Mouse (Mus musculus) liver (tissue): ENCODE data around the gene Ptn.
"Not testable (repeated sequence)": the region's sequence is repeated elsewhere in the genome, so short reads cannot be mapped to it uniquely, and the experiment has no call there.

Source experiments
- DNase-seq: peaks from one replicate; pipeline ENCODE4 v3.0.0-alpha.2; 2020; ENCODE audit warnings: mixed read lengths

The Ptn gene

DNA sequence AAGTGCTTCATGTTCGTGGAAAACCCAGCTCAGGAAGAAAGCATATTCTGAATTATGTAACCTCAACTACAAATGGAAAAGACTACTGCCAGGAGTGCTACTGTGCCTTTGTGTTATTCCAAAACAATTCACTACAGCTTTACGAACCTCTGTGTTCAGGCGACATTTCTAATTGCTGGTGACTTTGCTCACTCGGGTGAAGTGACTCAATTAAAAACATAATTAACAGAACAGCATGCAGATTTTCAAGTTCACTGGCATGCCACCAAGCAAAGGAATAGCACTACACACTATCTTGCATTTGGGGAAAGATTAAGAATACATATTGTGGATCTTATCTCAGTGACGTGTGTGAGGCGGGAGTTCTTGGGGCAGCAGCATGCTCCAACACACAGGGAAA, 57.1 kb downstream of the Ptn start:
- DNase-seq: no peak

DNA sequence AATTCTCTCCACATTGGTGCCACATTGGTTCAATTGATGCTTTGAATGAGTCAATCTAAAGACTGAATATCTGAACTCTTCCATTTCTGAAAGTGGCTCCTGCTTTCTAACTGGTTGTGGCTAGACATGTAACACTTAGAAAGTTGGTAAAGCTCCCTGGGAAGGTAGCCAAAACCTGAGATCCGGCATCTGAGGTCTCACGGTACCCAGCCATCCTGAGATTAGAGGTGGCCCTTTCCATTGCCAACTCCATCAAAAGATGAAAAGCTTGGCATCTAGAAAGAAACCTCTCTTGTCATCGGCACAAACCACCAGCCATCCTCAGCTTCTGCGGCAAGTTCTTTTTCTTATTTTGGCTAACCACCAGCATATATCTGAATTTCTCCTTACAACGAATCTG, 70.2 kb downstream of the Ptn start:
- no peak for DNase-seq

DNA sequence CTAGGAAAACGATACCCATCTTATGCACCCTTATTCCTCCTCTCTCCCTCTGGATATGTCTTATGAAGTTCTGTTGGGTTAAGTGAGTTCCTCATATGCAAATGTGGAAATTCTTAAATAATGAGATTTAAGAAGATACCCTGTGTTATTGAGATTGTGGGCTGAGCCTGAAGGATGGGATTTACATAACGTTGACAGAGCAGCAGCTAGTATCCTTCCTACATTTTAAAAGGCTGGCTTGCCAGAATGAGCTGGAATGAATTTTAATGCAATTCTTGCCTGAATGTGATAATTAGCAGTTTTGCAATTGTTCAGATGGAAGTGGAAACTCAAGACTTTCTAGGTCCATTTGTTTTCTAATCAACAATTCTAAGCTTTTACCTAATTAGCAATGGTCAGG, 73.3 kb downstream of the Ptn start:
- DNase-seq: no peak

DNA sequence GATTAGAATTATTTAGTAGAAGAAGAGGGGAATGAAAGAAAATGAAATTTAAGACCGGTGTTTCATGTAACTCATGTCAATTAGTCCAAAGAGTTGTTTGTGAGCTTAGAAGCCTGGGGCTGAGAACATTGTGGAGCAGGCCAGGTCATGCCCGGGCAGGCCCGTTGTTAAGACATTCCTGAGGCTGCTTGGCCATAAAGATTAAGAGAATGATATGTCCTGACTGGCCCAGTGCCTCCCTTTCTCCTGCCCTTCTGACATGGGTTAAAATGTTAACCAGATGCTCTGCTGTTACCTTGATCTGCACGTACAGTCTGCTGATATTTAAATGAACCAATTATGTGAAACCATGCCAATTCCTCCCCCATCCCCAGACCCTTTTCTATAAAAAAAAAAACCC, 74.4 kb downstream of the Ptn start:
- DNase-seq: not testable (repeated sequence)

DNA sequence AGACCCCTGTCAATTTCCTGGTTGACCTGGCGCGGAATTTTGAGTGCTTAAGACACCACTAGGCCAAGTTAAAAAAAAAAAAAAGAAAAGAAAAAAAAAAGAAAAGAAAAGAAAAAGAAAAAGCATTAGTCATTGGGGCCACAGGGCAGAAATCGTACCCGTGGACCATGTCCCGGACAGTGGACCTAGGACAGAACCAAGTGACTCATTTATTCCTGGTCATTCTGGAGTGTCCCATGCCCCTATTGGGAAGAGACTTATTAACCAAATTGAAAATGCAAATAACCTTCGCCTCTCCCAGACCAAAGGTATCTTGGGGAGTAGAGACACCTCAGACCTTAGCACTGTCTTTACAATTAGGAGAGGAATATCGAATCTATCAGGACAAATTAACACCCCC, 80.2 kb downstream of the Ptn start:
- DNase-seq: not testable (repeated sequence)

DNA sequence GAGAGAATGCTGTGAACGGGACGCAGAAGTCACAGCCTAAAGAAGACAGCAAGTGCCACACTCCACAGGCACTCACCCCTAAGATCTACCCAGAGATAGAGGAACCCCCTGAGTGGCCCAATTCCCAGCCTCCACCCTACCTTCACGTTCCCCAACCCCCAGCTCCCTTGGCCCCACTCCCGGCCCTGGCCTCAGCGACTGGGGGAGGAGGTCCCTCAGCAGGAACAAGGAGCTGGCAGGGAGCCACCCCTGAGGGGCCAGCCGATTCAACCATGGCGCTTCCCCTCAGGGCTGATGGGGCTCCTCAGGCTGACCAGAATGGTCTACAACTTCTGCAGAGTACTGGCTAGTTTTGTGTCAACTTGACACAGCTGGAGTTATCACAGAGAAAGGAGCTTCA, 81.9 kb downstream of the Ptn start:
- peak; percentile 12 for DNase-seq

DNA sequence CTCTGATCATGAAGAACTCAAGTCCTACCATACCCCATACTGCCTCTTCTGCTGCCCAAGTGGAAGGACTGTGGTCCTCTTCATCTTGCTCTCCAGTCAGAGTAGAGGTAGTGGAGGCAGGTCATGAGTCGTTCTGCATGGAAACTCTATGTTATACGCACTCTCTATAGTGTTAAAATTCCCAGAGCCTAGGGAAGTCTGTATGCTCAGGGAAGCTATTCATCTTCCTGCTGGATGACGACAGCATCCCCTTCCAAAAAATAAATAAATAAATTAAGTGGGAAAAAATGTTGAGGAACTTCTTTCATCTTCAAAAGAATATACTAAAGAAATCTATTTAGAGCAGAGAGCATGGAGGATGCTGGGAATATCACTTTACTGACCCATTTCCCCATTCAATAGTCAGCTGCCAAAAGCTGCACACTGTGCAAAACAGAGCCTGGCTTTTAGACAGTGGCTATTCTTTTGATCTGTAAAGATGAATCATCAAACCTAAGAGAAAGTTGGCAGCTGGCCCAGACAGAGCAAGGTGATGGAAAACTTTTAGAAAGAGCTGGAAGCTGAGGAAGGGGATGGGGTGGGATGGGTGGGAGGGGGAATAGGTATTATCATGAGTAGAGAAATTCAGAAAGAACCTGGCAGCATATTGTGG, 84.4 kb downstream of the Ptn start:
- peak; percentile 15 for DNase-seq

DNA sequence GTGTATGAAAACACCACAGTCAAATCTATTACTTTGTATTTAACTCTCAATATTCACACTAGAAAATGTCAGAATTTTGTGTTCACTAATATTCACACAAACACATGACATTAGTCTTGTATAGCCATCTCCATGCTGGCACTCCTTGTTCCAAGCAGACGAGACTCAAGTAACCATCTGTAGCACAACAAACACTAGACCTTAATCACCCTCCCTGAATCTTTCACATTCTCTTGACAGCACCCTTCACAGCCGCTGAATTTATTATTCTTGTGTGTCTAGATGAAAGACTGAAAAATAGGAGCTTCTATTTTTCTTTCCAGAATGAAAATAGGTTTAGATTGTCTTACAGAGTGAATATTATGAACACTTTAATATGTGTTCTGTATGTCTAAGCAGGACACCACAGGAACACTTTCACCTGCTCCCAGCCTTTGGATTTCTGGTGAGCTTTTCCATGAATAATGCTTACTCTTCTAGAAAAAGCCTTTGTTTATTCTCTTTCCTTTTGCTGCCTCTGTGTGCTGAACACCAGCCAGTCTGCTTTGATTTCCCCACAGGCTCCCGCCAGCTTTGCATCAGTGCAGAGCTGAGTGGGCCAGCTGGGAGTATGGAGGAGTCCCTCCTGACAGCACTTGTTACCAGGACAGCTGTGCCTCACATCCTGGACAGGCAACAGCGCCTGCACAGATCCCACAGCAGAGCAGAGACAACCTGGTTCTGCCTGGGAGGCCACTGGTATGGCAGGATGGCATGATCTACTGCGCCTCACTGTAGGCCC, 87.1 kb downstream of the Ptn start:
- no peak for DNase-seq

DNA sequence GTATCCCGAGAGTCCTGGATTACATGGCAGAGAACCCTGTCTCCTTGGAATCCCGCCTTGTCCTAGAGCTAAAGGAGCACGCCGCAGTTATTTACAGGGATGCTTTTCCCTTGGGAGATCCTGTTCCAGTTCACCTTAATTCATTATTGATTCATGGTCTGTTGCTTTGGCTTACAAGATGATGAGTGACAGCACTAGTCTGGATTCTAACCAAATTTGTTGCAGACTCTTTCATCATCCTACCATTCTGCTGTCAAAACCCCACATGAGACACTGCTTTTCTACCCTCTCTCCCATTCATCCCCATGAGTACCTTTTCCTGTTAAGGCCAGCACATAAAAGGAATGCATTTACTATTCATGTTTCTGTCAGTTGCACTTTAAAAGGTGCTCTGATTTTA, 96.7 kb downstream of the Ptn start:
- no peak for DNase-seq

DNA sequence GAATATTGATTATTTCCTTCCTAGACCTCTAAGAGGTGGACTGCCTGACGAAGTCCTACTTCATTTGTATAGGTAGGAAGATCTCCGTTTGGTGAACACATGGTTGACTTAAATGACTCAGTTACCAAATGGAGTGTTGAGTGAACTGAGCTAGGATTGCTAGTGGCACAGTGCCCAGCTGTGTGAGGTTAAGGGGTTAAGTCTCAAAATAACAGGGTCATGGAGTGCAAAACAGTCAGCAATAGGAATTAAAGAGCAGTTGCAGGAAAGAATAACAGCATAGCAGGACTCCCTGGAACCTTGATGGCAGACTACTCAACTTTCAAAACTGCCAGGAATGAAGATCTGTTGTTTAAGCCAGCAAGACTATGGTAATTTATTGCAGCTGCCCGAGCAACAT, 114.5 kb downstream of the Ptn start:
- no peak for DNase-seq

DNA sequence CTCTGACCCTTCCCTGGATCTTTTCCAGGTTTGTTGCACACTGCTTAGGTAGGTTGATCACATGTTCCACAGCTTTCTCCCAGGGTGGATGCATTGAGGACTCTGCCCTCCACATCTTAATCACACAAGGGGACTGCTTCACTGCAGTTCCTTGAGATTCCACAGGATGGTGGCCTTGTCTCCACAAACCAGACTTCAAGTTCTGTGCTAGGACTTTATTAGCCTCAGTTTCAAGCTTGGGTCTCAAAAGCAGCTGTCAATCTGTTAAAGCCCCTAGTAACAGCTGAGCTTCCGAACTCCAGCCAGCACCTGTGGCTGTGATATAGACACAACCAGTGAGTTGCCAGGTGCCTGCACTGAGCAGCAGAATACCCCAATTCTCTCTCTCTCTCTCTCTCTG, 118.5 kb downstream of the Ptn start:
- peak; percentile 3 for DNase-seq

DNA sequence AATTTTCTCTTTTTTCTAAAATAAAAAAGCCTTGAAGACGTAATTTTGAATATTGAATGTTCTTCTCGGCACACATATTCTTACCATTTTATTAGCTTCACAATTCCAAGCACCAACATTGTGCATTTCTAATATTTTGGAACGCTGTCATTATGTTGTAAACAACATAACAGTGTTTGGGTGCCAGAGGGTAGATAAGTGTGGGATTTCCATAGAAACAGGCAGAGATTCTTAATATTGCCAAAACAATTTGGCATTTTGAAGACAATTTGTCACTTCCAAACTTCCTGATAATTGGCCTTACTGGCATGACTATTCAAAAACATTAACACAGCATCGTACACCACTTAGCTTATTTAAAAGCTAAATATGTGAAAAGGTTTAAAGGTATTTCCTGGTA, 119.1 kb downstream of the Ptn start:
- no peak for DNase-seq

DNA sequence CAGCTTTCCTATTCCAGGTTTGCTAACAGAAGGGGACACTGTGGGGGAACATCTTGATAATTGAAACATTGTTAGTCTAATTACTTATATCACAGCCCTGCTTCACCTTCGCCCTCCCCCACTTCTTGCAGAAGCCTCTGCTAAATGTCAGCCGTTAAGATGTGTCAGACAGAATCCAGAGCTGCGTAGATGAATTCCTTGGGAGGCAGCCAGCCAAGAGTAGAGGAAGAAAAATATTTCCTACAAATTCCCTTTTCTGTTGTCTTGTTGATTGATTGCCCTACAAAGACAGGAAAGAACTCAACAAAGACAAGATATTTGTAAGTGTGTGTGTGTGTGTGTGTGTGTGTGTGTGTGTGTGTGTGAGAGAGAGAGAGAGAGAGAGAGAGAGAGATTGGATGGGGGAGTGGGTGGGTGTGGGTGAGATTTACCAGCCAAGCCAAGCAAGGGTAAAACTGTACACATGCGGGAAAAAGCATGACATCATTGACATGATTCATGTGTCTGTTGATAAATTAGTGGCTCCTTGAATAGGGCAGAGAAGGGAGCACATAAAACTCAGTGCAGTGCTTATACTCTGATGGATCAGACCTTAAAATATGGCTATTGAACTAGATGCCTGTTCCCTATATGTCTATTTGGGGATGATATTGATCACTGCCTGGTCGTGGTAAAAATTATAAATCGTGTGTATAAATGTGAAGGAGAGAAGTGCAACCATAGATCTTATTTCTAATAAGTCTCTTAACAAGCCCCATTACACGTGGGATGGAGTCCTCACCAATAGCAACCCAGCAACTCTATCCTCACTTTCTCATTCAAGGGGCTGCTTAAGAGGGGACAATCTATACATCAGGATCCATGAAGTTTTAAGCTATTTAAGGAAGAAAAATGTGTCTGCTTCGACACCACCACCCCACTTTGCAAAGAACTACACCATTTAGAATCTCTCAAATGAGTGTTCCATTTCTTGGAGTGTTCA, 133.0 kb downstream of the Ptn start:
- peak; percentile 13 for DNase-seq

DNA sequence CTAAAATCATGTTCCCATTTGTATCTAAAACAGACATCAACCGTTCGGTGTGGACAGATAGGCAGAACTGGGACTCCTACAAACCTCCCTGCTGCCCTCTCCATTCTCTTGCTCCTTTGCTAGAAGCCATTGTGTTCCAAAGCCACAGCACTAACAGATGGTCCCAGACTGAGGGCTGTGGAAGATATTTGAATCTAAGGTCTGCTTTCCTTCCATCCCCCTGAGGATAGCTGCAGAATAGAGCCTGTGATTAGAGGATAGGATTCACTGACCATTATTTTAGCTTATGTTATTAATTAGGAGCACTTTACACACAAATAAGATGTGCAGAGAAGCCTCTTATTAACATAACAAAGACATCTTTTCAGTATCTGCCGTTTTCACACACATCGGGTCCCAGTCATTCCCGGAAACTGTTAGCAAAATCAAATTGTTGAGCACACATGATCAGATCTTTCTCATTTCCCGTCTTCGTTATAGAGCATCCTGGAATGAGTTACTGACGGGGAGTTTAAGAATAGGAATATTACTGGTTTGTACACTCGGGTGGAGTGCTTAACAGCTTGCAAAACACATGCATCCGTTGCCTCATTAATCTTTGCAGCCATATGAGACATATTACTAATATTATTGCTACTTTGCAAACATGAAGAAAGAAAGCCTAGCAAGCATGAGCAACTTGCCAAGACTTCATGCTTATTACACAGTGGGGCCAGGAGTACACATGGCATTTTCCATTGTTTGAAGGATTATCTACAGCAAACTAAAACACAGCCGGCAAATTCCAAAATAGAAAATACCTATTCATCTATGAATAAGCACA, 137.4 kb downstream of the Ptn start:
- DNase-seq: no peak

DNA sequence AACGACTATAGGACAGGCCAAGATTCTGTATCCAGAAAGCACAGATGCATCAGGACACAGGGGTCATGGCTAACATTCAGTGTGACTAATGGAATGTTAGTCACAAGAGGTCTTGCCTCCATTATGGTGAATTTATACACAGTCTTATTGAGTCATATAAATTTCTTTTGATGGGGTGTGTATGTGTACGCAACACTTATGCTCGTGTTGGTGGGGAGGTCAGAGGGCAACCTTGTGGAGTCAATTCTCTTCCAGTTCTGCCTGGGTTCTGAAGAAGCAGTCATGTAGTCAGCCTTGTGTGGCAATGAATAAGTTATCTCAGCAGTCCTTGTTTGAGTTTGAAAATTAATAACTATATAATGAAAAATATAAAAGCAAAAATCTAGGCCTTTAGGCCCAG, 138.7 kb downstream of the Ptn start:
- DNase-seq: no peak
